Mouse (Mus musculus) CH12.LX (cell line): ENCODE results near the gene Gm26897. TPM values are rescaled to one million over a fixed set of nuclear protein-coding genes. Genes with fewer than 3 reads are reported as not detected.

Experiments
- DNase-seq: peaks from one replicate; pipeline ENCODE4 v3.0.0-alpha.2; 2013; ENCODE audit errors: extremely low read depth
- H3K27ac ChIP-seq: 2 replicates; pipeline ENCODE4 v1.5.1; 2012; ENCODE audit warnings: low read depth, mild to moderate bottlenecking, control low read depth, moderate library complexity; ENCODE audit not compliant: insufficient read depth
- H3K27me3 ChIP-seq: replicated peaks from 2 replicates; pipeline ENCODE3; 2012; ENCODE audit warnings: inconsistent platforms
- H3K36me3 ChIP-seq, 2 experiments: replicated peaks in 1 of 2; 2 replicates each; pipeline versions ENCODE3 to v1.6.1; 2012; ENCODE audit warnings: inconsistent platforms in 1 of 2, low read length in 1 of 2, mild to moderate bottlenecking in 1 of 2, mixed read lengths in 1 of 2, moderate library complexity in 1 of 2; ENCODE audit not compliant: control insufficient read depth in 1 of 2, insufficient read depth in 1 of 2
- H3K4me1 ChIP-seq, 2 experiments: 2 replicates each; pipeline ENCODE4 v1.6.1; 2012; ENCODE audit warnings: inconsistent platforms in 1 of 2, moderate library complexity in 1 of 2; ENCODE audit not compliant: insufficient read depth in 2 of 2, control insufficient read depth in 1 of 2
- H3K4me2 ChIP-seq: 2 replicates; pipeline ENCODE4 v1.6.1; 2012; ENCODE audit warnings: low read depth, mild to moderate bottlenecking, control low read depth; ENCODE audit not compliant: poor library complexity, insufficient read depth, severe bottlenecking
- H3K4me3 ChIP-seq, 3 experiments: fragments of 150-350 bp in 1 of 3; sonication (generic) in 1 of 3; replicated peaks in 1 of 3; 2 replicates each; pipeline versions ENCODE3 to v1.5.1; 2011 to 2012; ENCODE audit warnings: low read depth in 2 of 3, low read length in 2 of 3, mild to moderate bottlenecking in 2 of 3, moderate library complexity in 2 of 3, control low read depth in 1 of 3, improper control_type of control experiment in 1 of 3, inconsistent platforms in 1 of 3, mixed read lengths in 1 of 3; ENCODE audit not compliant: poor library complexity in 1 of 3
- H3K79me2 ChIP-seq: replicated peaks from 2 replicates; pipeline ENCODE4 v1.6.1; 2012; ENCODE audit warnings: mild to moderate bottlenecking, moderate library complexity; ENCODE audit not compliant: control insufficient read depth, poor library complexity, insufficient read depth, severe bottlenecking; ENCODE audit errors: extremely low read depth
- H3K9ac ChIP-seq: 2 replicates; pipeline ENCODE4 v1.6.1; 2012; ENCODE audit warnings: low read depth, mild to moderate bottlenecking, control low read depth, moderate library complexity; ENCODE audit not compliant: insufficient read depth
- H3K9me3 ChIP-seq: replicated peaks from 2 replicates; pipeline ENCODE3; 2012; ENCODE audit warnings: low read length, inconsistent platforms, mixed read lengths
- CHD1 ChIP-seq: IDR thresholded peaks from 2 replicates; pipeline ENCODE4 v1.6.1; 2012; ENCODE audit warnings: low read depth, low read length, improper control_type of control experiment, inconsistent platforms
- CTCF ChIP-seq, 2 experiments: IDR thresholded peaks in 1 of 2; conservative IDR thresholded peaks in 1 of 2; 2 replicates each; pipeline ENCODE4 v1.5.1; 2011 to 2012; ENCODE audit warnings: low read depth in 2 of 2, low read length in 2 of 2, improper control_type of control experiment in 1 of 2, inconsistent platforms in 1 of 2, mild to moderate bottlenecking in 1 of 2, moderate library complexity in 1 of 2
- ELF1 ChIP-seq: IDR thresholded peaks from 2 replicates; pipeline ENCODE4 v1.6.1; 2014; ENCODE audit warnings: low read depth, mild to moderate bottlenecking, inconsistent platforms, low read length, improper control_type of control experiment
- HCFC1 ChIP-seq: IDR thresholded peaks from 2 replicates; pipeline ENCODE4 v1.6.1; 2012; ENCODE audit warnings: low read depth, mild to moderate bottlenecking, inconsistent platforms, low read length, improper control_type of control experiment
- JUN ChIP-seq: IDR thresholded peaks from 2 replicates; pipeline ENCODE4 v1.6.1; 2011; ENCODE audit warnings: low read depth, mild to moderate bottlenecking, low read length, improper control_type of control experiment, moderate library complexity; ENCODE audit not compliant: insufficient read depth
- KAT2A ChIP-seq: IDR thresholded peaks from 2 replicates; pipeline ENCODE4 v1.6.1; 2012; ENCODE audit warnings: low read length, improper control_type of control experiment, inconsistent platforms; ENCODE audit not compliant: insufficient replicate concordance
- MAX ChIP-seq: IDR thresholded peaks from 2 replicates; pipeline ENCODE4 v1.6.1; 2011; ENCODE audit warnings: low read length, improper control_type of control experiment
- MEF2A ChIP-seq: IDR thresholded peaks from 2 replicates; pipeline ENCODE4 v1.6.1; 2014; ENCODE audit warnings: low read depth, mild to moderate bottlenecking, inconsistent platforms, low read length, improper control_type of control experiment, borderline replicate concordance
- MXI1 ChIP-seq: IDR thresholded peaks from 2 replicates; pipeline ENCODE4 v1.6.1; 2011; ENCODE audit warnings: mild to moderate bottlenecking, low read depth, low read length, improper control_type of control experiment
- POLR2AphosphoS2 ChIP-seq: IDR thresholded peaks from 2 replicates; pipeline ENCODE4 v1.6.1; 2011; ENCODE audit warnings: low read depth, low read length, improper control_type of control experiment
- RAD21 ChIP-seq: IDR thresholded peaks from 2 replicates; pipeline ENCODE4 v1.6.1; 2011; ENCODE audit warnings: low read depth, mild to moderate bottlenecking, low read length, improper control_type of control experiment, moderate library complexity
- RCOR1 ChIP-seq: conservative IDR thresholded peaks from 2 replicates; pipeline ENCODE4 v1.6.1; 2012; ENCODE audit warnings: low read depth, mild to moderate bottlenecking, inconsistent platforms, low read length, improper control_type of control experiment
- SMC3 ChIP-seq: IDR thresholded peaks from 2 replicates; pipeline ENCODE4 v1.6.1; 2011; ENCODE audit warnings: low read depth, low read length, improper control_type of control experiment
- TCF12 ChIP-seq: IDR thresholded peaks from 2 replicates; pipeline ENCODE4 v1.6.1; 2014; ENCODE audit warnings: low read depth, mild to moderate bottlenecking, inconsistent platforms, low read length, improper control_type of control experiment
- UBTF ChIP-seq: IDR thresholded peaks from 2 replicates; pipeline ENCODE4 v1.6.1; 2012; ENCODE audit warnings: low read depth, mild to moderate bottlenecking, inconsistent platforms, low read length, improper control_type of control experiment, moderate library complexity
- USF2 ChIP-seq: conservative IDR thresholded peaks from 2 replicates; pipeline ENCODE4 v1.6.1; 2011; ENCODE audit warnings: low read depth, low read length, improper control_type of control experiment
- ZC3H11A ChIP-seq: IDR thresholded peaks from 2 replicates; pipeline ENCODE4 v1.6.1; 2012; ENCODE audit warnings: low read depth, mild to moderate bottlenecking, inconsistent platforms, low read length, improper control_type of control experiment
- ZMIZ1 ChIP-seq: IDR thresholded peaks from 2 replicates; pipeline ENCODE4 v1.6.1; 2012; ENCODE audit warnings: low read depth, mild to moderate bottlenecking, inconsistent platforms, low read length, improper control_type of control experiment
- dilution Hi-C: fragments of 300-500 bp; cut with MboI; formaldehyde crosslinking; loops from 2 replicates; pipeline ENCODE4 v1.14.3; 2020; ENCODE audit warnings: low sequenced_read_pairs; ENCODE audit not compliant: extremely low pct_unique_long_range_greater_than_20kb, extremely low pct_ligation_motif_present
- in situ Hi-C: fragments of 300-500 bp; cut with MboI; formaldehyde crosslinking; loops from 3 replicates; pipeline ENCODE4 v1.14.3; 2019; ENCODE audit warnings: low sequenced_read_pairs, low pct_ligation_motif_present, low pct_unique_long_range_greater_than_20kb, mixed read lengths
- polyA plus RNA-seq: library from polyadenylated mRNA; unstranded; fragments of >175 nt; gene quantifications from 2 replicates; pipeline ENCODE4 v1.2.1, GENCODE M21; 2012; ENCODE audit warnings: low read depth; ENCODE audit not compliant: insufficient read length
- total RNA-seq, 2 experiments: library from RNA; depleted of rRNA; stranded (reverse); fragments of 300-350 nt in 1 of 2; fragments of >200 nt in 1 of 2; gene quantifications; 2 replicates each; pipeline ENCODE4 v1.2.3; 2012 to 2014

Gene Gm26897
- total and polyA plus RNA-seq, 3 experiments, result not detected

- DNase-seq, result no peak
- Histone ChIP-seq H3K36me3 (no peaks in the 10 kb centered on the region), H3K79me2 (no peaks in the 10 kb centered on the region), H3K4me3 (no peak overlapping the region), H3K4me2 (no peak overlapping the region), H3K4me1 (no peaks in the 10 kb centered on the region), H3K27ac (no peak overlapping the region), H3K27me3 (no peaks in the 10 kb centered on the region), H3K9me3 (peaks cover 92% of the 10 kb centered on the region), H3K9ac (no peak overlapping the region)
- dilution Hi-C loops, result no loop called here
- TF ChIP-seq SMC3 (no peak), MEF2A (no peak), MAX (no peak), JUN (no peak)
- in situ Hi-C loops, result no loop called here
Observed at GRCm38 (mm10) chr5:111688584-111688983, 45.1 kb upstream of the Gm26897 start.

- dilution Hi-C loops, result no loop called here
- H3K79me2 ChIP-seq, result no peaks in the 10 kb centered on the region
- no peaks in the 10 kb centered on the region for H3K36me3 ChIP-seq
- H3K27me3 ChIP-seq, result no peaks in the 10 kb centered on the region
- no peak overlapping the region for H3K27ac ChIP-seq
- no peak overlapping the region for H3K9ac ChIP-seq
- H3K9me3 ChIP-seq, result peaks cover 94% of the 10 kb centered on the region
- H3K4me1 ChIP-seq, result no peaks in the 10 kb centered on the region
- TF ChIP-seq RAD21 (no peak), HCFC1 (no peak), JUN (no peak), RCOR1 (no peak), TCF12 (no peak), ZC3H11A (no peak), KAT2A (no peak), UBTF (no peak), ZMIZ1 (no peak), ELF1 (no peak), CHD1 (no peak), CTCF (conservative IDR thresholded peaks at IDR 0.05 in 1 of 2, IDR thresholded peaks at IDR 0.05 in 1 of 2; ENCODE audit: low read depth in 2 of 2, low read length in 2 of 2) (no peak), MXI1 (no peak), POLR2AphosphoS2 (no peak), USF2 (no peak)
- H3K4me3 ChIP-seq, result no peak overlapping the region
- in situ Hi-C loops, result no loop called here
- H3K4me2 ChIP-seq, result no peak overlapping the region
- DNase-seq, result no peak
Observed at GRCm38 (mm10) chr5:111697996-111698395, 35.7 kb upstream of the Gm26897 start.
